Mouse (Mus musculus) embryonic facial prominence, embryonic 15.5 days (tissue): Measurements from ENCODE around the gene Kri1. TPM values are rescaled to one million over a fixed set of nuclear protein-coding genes. Genes with fewer than 3 reads are reported as not detected.

Source experiments
- ATAC-seq: fragments of 200-750 bp; cut with Nextera tagmentation; 2 replicates; pipeline ENCODE4 v1.8.0; 2017; ENCODE audit warnings: low read depth, moderate TSS enrichment; ENCODE audit not compliant: insufficient number of reproducible peaks, low FRiP score, low TSS enrichment
- H3K27ac ChIP-seq: fragments of 300-500 bp; sonication (generic); replicated peaks from 2 replicates; pipeline ENCODE4 v1.5.1; 2015; ENCODE audit warnings: mild to moderate bottlenecking, inconsistent platforms
- H3K27me3 ChIP-seq: fragments of 300-500 bp; sonication (generic); 2 replicates; pipeline ENCODE4 v1.6.1; 2015; ENCODE audit warnings: inconsistent platforms
- H3K36me3 ChIP-seq: fragments of 300-500 bp; sonication (generic); 2 replicates; pipeline ENCODE4 v1.6.1; 2015; ENCODE audit warnings: mild to moderate bottlenecking, inconsistent platforms
- H3K4me1 ChIP-seq: fragments of 300-500 bp; sonication (generic); 2 replicates; pipeline ENCODE4 v1.6.1; 2015; ENCODE audit warnings: inconsistent platforms
- H3K4me2 ChIP-seq: fragments of 300-500 bp; sonication (generic); replicated peaks from 2 replicates; pipeline ENCODE4 v1.6.1; 2015; ENCODE audit warnings: mild to moderate bottlenecking, inconsistent platforms
- H3K4me3 ChIP-seq: fragments of 300-500 bp; sonication (generic); replicated peaks from 2 replicates; pipeline ENCODE4 v1.5.1; 2015; ENCODE audit warnings: mild to moderate bottlenecking, inconsistent platforms
- H3K9ac ChIP-seq: fragments of 300-500 bp; sonication (generic); 2 replicates; pipeline ENCODE4 v1.6.1; 2015; ENCODE audit warnings: inconsistent platforms
- H3K9me3 ChIP-seq: fragments of 300-500 bp; sonication (generic); replicated peaks from 2 replicates; pipeline ENCODE4 v1.6.1; 2016; ENCODE audit warnings: inconsistent platforms
- WGBS: fragments of 180-500 bp; shearing (Covaris S2); methylation state at CpG from one replicate; pipeline ENCODE4 v1.1.7; 2015; 5-methylcytosine and 5-hydroxymethylcytosine counted together
- polyA plus RNA-seq: library from polyadenylated mRNA; unstranded; fragments of >200 nt; fragmentation: Nextera tagmentation; extraction: Ambion mirVana; gene quantifications from 2 replicates; pipeline ENCODE4 v1.2.1, GENCODE M21; 2015

Gene Kri1
- polyA plus RNA-seq, 1 experiment from 2014 or later = 18.2 TPM

GRCm38 (mm10) chr9:21289337-21289671 lies 1.5 kb upstream of the Kri1 start:
- peaks cover 16% of the 10 kb centered on the region for H3K36me3 ChIP-seq
- no peaks in the 10 kb centered on the region for H3K27me3 ChIP-seq
- H3K4me1 ChIP-seq = peaks cover 37% of the 10 kb centered on the region
- H3K9ac ChIP-seq = no peak overlapping the region
- H3K27ac ChIP-seq = peak overlapping the region; percentile 94; the same call in 1 of the 2 replicates
- WGBS = 84% methylated on average over 2 of the region's 2 CpGs
- H3K9me3 ChIP-seq = no peaks in the 10 kb centered on the region
- peak overlapping the region; percentile 76 for H3K4me2 ChIP-seq
- peak overlapping the region; percentile 80 for H3K4me3 ChIP-seq
- no peak for ATAC-seq

GRCm38 (mm10) chr9:21288404-21289336 lies 901 bp upstream of the Kri1 start:
- Histone ChIP-seq H3K27me3 (no peaks in the 10 kb centered on the region), H3K4me1 (peaks cover 37% of the 10 kb centered on the region), H3K4me2 (peak overlapping the region; percentile 76), H3K4me3 (peak overlapping the region; percentile 80), H3K27ac (peak overlapping the region; percentile 94), H3K9ac (0 out of 2 replicates have a peak overlapping the region, but pooled peaks have one; percentile 23), H3K36me3 (peaks cover 23% of the 10 kb centered on the region), H3K9me3 (no peaks in the 10 kb centered on the region)
- no peak for ATAC-seq
- WGBS = 74% methylated on average over 13 of the region's 13 CpGs

GRCm38 (mm10) chr9:21286753-21287152 lies 1.0 kb downstream of the Kri1 start:
- Histone ChIP-seq H3K27me3 (no peaks in the 10 kb centered on the region), H3K4me2 (peak overlapping the region; percentile 76), H3K27ac (no peak overlapping the region; the same call in 1 of the 2 replicates), H3K4me3 (peak overlapping the region; percentile 80), H3K36me3 (peaks cover 37% of the 10 kb centered on the region), H3K9me3 (no peaks in the 10 kb centered on the region), H3K9ac (no peak overlapping the region), H3K4me1 (peaks cover 37% of the 10 kb centered on the region)
- 60% methylated on average over 3 of the region's 3 CpGs for WGBS
- no peak for ATAC-seq

DNA sequence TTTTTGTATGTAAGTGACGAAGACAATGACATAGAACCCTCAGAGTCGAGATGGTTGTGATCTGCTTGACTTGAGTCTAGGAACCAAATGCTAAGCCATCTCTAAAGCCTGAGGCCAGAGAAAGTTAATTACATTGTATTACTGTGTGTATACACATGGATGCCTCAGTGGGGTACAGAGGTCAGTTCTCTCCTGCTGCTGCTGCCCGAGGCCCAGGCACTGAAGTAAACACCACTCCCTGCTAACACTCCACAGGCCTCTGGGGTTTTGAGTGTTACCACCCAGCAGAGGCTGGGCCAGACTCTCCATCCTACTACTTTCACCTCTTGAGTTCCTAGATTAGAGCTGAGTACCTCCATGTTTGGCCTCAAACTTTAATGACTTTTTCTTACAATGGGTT lies 3.8 kb downstream of the Kri1 start:
- Histone ChIP-seq H3K9ac (no peak overlapping the region), H3K27ac (no peak overlapping the region), H3K4me1 (peaks cover 22% of the 10 kb centered on the region), H3K9me3 (no peaks in the 10 kb centered on the region), H3K4me3 (no peak overlapping the region), H3K4me2 (no peak overlapping the region), H3K27me3 (no peaks in the 10 kb centered on the region), H3K36me3 (peaks cover 63% of the 10 kb centered on the region)
- 83% methylated on average over 3 of the region's 3 CpGs for WGBS
- ATAC-seq = no peak

GRCm38 (mm10) chr9:21283591-21283990 lies 4.2 kb downstream of the Kri1 start:
- peaks cover 18% of the 10 kb centered on the region for H3K4me1 ChIP-seq
- H3K27ac ChIP-seq = no peak overlapping the region
- H3K4me2 ChIP-seq = no peak overlapping the region
- ATAC-seq = no peak
- no peaks in the 10 kb centered on the region for H3K27me3 ChIP-seq
- H3K9me3 ChIP-seq = no peaks in the 10 kb centered on the region
- 92% methylated on average over 5 of the region's 5 CpGs for WGBS
- peaks cover 64% of the 10 kb centered on the region for H3K36me3 ChIP-seq
- H3K9ac ChIP-seq = no peak overlapping the region
- no peak overlapping the region for H3K4me3 ChIP-seq

DNA sequence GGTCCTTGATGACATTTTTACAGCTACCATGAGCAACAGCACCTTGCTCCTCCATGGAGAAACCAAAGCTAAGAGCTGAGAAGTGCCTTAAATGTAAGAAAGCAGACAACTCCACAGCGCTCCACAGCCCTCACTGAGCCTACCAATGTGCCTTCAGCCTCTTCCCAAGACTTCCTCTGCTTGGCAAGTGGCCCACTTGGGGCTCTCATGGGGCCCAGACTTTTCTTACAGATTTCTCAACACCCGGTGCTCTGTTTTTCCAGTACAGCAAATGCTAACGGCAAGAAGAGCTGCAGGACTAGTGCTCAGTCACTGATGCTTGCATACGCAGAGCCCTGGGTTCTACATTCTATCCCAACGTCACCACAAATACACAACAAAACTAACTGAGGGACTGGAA lies 10.0 kb downstream of the Kri1 start:
- Histone ChIP-seq H3K27me3 (no peaks in the 10 kb centered on the region), H3K9ac (no peak overlapping the region), H3K4me1 (no peaks in the 10 kb centered on the region), H3K4me3 (no peak overlapping the region), H3K9me3 (no peaks in the 10 kb centered on the region), H3K27ac (no peak overlapping the region), H3K4me2 (no peak overlapping the region), H3K36me3 (peaks cover 97% of the 10 kb centered on the region)
- ATAC-seq = no peak
- 91% methylated on average over 5 of the region's 5 CpGs for WGBS

- 91% methylated on average over 8 of the region's 8 CpGs for WGBS
- Histone ChIP-seq H3K4me3 (no peak overlapping the region), H3K27ac (no peak overlapping the region), H3K27me3 (no peaks in the 10 kb centered on the region), H3K4me2 (no peak overlapping the region), H3K9me3 (no peaks in the 10 kb centered on the region), H3K9ac (no peak overlapping the region), H3K36me3 (peaks cover 97% of the 10 kb centered on the region), H3K4me1 (no peaks in the 10 kb centered on the region)
- ATAC-seq = no peak
Observed at GRCm38 (mm10) chr9:21276307-21276706, 11.5 kb downstream of the Kri1 start.

DNA sequence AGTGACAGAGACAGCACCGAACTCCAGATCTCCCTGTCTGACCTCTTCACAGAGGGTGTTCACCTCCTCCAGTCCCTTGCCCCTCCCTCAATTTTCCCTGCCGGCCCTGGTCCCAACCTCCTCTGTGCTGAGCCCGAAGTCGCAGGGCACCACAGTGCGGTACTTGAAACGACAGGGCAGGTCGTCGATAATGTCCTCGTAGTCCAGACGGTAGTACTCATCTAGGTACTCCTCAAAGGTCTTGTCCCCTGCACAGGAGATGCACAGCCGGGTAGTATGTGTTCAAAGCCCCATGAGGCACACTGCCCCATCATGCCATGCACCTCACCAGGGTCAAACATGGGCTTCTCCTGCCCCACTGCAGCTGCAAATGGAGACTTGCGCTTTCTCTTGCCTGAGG lies 12.0 kb downstream of the Kri1 start:
- no peaks in the 10 kb centered on the region for H3K9me3 ChIP-seq
- peaks cover 97% of the 10 kb centered on the region for H3K36me3 ChIP-seq
- no peak overlapping the region for H3K4me3 ChIP-seq
- no peak overlapping the region for H3K27ac ChIP-seq
- H3K4me2 ChIP-seq = no peak overlapping the region
- no peak overlapping the region for H3K9ac ChIP-seq
- ATAC-seq = no peak
- H3K4me1 ChIP-seq = no peaks in the 10 kb centered on the region
- 89% methylated on average over 12 of the region's 12 CpGs for WGBS
- H3K27me3 ChIP-seq = no peaks in the 10 kb centered on the region

- no peaks in the 10 kb centered on the region for H3K4me1 ChIP-seq
- 86% methylated on average over 7 of the region's 7 CpGs for WGBS
- no peaks in the 10 kb centered on the region for H3K27me3 ChIP-seq
- H3K4me2 ChIP-seq = no peak overlapping the region
- H3K9me3 ChIP-seq = no peaks in the 10 kb centered on the region
- no peak for ATAC-seq
- peaks cover 99% of the 10 kb centered on the region for H3K36me3 ChIP-seq
- no peak overlapping the region for H3K27ac ChIP-seq
- no peak overlapping the region for H3K4me3 ChIP-seq
- H3K9ac ChIP-seq = no peak overlapping the region
Observed at GRCm38 (mm10) chr9:21275013-21275710, 12.6 kb downstream of the Kri1 start.

- Histone ChIP-seq H3K27ac (no peak overlapping the region), H3K4me1 (no peaks in the 10 kb centered on the region), H3K9me3 (no peaks in the 10 kb centered on the region), H3K27me3 (no peaks in the 10 kb centered on the region), H3K4me3 (no peak overlapping the region), H3K9ac (no peak overlapping the region), H3K36me3 (peaks cover 96% of the 10 kb centered on the region), H3K4me2 (no peak overlapping the region)
- no peak for ATAC-seq
- 83% methylated on average over 3 of the region's 3 CpGs for WGBS
Observed at GRCm38 (mm10) chr9:21274336-21274735, 13.4 kb downstream of the Kri1 start.

GRCm38 (mm10) chr9:21273520-21274228 lies 14.1 kb downstream of the Kri1 start:
- Histone ChIP-seq H3K27me3 (no peaks in the 10 kb centered on the region), H3K27ac (no peak overlapping the region), H3K9ac (no peak overlapping the region), H3K4me3 (no peak overlapping the region), H3K36me3 (peaks cover 97% of the 10 kb centered on the region), H3K4me1 (no peaks in the 10 kb centered on the region), H3K9me3 (no peaks in the 10 kb centered on the region), H3K4me2 (no peak overlapping the region)
- ATAC-seq = no peak
- 81% methylated on average over 7 of the region's 7 CpGs for WGBS
